Mouse (Mus musculus) megakaryocyte, embryonic 14.5 days (primary cell): ENCODE results near the gene P4htm. TPM values are rescaled to one million over a fixed set of nuclear protein-coding genes. Genes with fewer than 3 reads are reported as not detected.
"Not testable (repeated sequence)": the region's sequence is repeated elsewhere in the genome, so short reads cannot be mapped to it uniquely, and the experiment has no call there.

Source experiments
- H3K27me3 ChIP-seq: replicated peaks from 2 replicates; pipeline ENCODE3; 2012; ENCODE audit warnings: inconsistent platforms
- H3K36me3 ChIP-seq: replicated peaks from 2 replicates; pipeline ENCODE3; 2012; ENCODE audit warnings: low read length, inconsistent platforms, mixed read lengths
- H3K4me1 ChIP-seq: 2 replicates; pipeline ENCODE4 v1.6.1; 2012; ENCODE audit warnings: inconsistent platforms
- H3K4me3 ChIP-seq: replicated peaks from 2 replicates; pipeline ENCODE3; 2012; ENCODE audit warnings: moderate library complexity, mild to moderate bottlenecking, inconsistent platforms
- H3K9me3 ChIP-seq: 2 replicates; pipeline ENCODE4 v1.6.1; 2012; ENCODE audit warnings: inconsistent platforms
- FLI1 ChIP-seq: IDR thresholded peaks from 2 replicates; pipeline ENCODE4 v1.6.1; 2012; ENCODE audit warnings: low read length, inconsistent platforms, mixed read lengths
- GATA1 ChIP-seq: IDR thresholded peaks from 3 replicates; pipeline ENCODE4 v1.6.1; 2012; ENCODE audit warnings: mixed read lengths, low read length, inconsistent platforms, borderline replicate concordance
- polyA plus RNA-seq: library from polyadenylated mRNA; stranded (reverse); fragments of >175 nt; gene quantifications from 2 replicates; pipeline ENCODE4 v1.2.3, GENCODE M21; 2012; ENCODE audit warnings: low replicate concordance; ENCODE audit not compliant: insufficient read depth

P4htm gene
- polyA plus RNA-seq, 1 experiment = 1.8 TPM

DNA sequence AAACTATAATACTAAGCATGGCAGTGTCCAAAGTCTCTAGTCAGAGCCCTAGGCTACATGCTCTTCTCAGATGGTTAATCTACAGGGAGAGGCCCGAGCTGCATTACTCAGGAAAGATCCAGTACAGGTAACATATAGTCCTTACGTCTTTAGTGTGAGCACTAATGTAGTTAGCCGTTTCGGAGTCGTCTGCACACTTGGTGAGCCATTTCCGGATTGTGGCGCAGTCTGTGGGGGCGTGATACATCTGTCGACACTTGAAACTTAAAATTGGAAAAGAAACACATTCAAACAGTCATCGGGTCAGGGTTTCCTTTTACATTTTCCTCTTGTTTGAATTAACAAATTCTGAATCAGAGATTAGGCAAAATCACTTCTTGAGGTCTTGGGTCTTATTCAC lies 14.0 kb upstream of the P4htm start:
- no peak overlapping the region for H3K4me3 ChIP-seq
- H3K36me3 ChIP-seq = peaks cover 99% of the 10 kb centered on the region
- no peaks in the 10 kb centered on the region for H3K9me3 ChIP-seq
- TF ChIP-seq GATA1 (no peak), FLI1 (no peak)
- H3K27me3 ChIP-seq = no peaks in the 10 kb centered on the region
- H3K4me1 ChIP-seq = peaks cover 9% of the 10 kb centered on the region

DNA sequence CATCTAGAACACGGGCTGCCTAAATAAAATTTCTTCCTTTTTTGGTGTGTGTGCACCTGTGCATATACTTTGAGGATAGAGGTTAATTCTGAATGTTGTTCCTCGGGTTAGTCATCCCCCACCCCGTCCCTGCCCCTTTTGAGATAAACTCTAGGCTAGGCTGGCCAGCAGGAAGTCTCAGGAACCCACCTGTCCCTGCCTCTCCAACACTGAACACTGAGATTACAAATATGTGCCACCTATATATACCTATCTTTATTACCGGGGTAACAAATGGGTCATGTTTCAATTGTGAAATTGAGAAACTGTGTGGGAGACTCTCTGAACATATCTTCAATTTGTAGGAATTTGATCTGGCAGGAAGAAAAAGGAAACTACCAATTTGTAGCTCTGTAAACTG lies 11.4 kb upstream of the P4htm start:
- Histone ChIP-seq H3K36me3 (peaks cover 98% of the 10 kb centered on the region), H3K4me1 (peaks cover 4% of the 10 kb centered on the region; the same call in 1 of the 2 replicates), H3K9me3 (no peaks in the 10 kb centered on the region), H3K27me3 (no peaks in the 10 kb centered on the region), H3K4me3 (no peak overlapping the region)
- TF ChIP-seq FLI1 = no peak
- no peak for TF ChIP-seq GATA1

DNA sequence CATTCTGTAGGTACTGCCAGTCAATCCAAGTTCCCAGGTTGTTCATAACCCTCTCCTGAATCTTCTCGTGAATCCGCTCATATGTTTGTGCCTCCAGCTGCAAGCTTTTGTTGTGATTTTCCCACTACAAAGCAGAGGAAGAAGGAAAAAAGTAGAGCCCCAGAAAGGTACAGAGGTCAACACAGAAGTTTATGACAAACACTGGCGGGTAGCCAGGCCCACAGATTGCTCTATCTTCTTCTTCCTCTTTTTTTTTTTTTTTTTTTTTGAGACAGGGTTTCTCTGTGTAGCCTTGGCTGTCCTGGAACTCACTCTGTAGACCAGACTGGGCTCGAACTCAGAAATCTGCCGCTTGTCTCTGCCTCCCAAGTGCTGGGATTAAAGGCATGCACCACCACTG lies 10.5 kb upstream of the P4htm start:
- not testable (repeated sequence) for H3K4me1 ChIP-seq, H3K4me3 ChIP-seq, H3K9me3 ChIP-seq, H3K27me3 ChIP-seq
- peaks cover 98% of the 10 kb centered on the region for H3K36me3 ChIP-seq

DNA sequence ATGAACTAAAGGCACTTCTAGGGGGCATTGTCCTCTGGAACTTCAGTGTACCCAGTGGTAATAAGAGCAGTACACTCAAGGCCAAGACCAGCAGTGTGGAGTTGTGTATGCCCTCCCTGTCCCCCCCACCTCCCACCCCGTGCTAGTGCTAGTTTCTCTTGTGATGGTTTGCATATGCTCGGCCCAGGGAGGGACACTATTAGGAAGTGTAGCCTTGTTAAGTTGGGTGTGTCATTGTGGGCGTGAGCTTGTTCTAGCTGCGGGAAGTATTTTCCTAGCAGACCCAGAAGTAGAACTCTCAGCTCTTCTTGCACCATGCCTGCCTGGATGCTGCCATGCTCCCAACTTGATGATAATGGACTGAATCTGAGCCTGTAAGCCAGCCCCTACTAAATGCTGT lies 4.5 kb upstream of the P4htm start:
- H3K27me3 ChIP-seq = peaks cover 6% of the 10 kb centered on the region
- peaks cover 11% of the 10 kb centered on the region for H3K4me1 ChIP-seq
- H3K36me3 ChIP-seq = peaks cover 55% of the 10 kb centered on the region
- no peak overlapping the region for H3K4me3 ChIP-seq
- H3K9me3 ChIP-seq = no peaks in the 10 kb centered on the region
- no peak for TF ChIP-seq GATA1
- TF ChIP-seq FLI1 = no peak

DNA sequence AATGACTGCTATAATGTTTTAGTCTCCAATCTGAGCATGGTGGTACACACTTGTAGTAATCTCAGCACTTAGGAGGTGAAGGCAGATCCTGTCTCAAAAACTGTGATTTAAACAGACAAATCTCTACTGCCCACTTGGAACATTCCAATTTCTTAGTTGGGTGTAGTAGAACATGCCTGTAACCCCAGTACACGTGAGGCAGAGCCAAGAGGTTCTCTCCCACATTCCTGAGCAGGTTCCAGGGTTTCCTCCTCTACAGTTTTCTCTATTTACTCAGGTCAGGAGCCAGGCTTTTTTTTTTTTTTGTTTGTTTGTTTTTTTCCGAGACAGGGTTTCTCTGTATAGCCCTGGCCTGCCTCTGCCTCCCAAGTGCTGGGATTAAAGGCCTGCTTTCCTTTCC lies 2.5 kb upstream of the P4htm start:
- no peak overlapping the region for H3K4me3 ChIP-seq
- no peaks in the 10 kb centered on the region for H3K9me3 ChIP-seq
- no peak for TF ChIP-seq FLI1
- TF ChIP-seq GATA1 = no peak
- peaks cover 7% of the 10 kb centered on the region for H3K27me3 ChIP-seq
- peaks cover 36% of the 10 kb centered on the region for H3K36me3 ChIP-seq
- H3K4me1 ChIP-seq = peaks cover 21% of the 10 kb centered on the region

DNA sequence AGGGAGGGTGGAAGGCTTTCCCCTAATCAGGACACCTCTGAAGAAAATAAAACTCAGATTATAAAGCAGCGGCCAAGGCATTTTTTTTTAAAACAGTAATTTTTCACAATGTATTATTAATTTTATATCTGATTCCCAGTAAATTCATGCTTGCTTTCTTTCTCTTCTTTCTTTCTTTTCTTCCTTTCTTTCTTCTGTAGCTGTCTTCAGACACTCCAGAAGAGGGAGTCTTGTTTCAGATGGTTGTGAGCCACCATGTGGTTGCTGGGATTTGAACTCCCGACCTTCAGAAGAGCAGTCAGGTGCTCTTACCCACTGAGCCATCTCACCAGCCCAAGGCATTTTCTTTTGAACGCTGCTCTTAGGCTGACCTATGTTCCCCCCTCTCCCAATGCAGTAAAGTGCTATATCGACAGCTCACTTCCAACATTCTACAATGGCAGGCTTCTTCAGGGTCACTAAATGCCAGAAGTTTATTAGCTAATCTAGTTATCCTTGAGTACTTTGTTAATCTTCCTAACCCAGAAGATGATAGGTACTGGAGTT lies 1.6 kb upstream of the P4htm start:
- H3K36me3 ChIP-seq = peaks cover 27% of the 10 kb centered on the region
- peaks cover 30% of the 10 kb centered on the region for H3K4me1 ChIP-seq
- TF ChIP-seq GATA1 (no peak), FLI1 (no peak)
- H3K27me3 ChIP-seq = peaks cover 7% of the 10 kb centered on the region
- no peaks in the 10 kb centered on the region for H3K9me3 ChIP-seq
- H3K4me3 ChIP-seq = no peak overlapping the region

DNA sequence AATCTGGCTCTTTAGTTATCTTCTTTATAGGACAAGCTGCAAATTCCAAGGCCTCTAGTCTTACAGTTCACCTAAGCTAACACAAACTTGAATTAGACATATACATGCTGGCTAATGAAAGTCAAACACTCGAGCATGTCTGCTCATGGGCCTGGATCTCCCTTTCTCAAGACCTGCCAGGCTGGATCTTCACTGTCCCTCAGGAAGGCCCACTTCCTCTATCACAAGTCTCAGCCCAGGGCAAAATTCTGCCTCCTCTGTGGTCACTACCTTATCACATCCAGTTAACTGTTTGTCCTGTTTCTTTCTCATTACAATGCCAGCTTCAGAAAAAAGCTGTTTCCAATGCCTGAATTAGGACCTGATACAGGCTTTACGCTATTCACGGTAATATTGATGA lies 3.1 kb downstream of the P4htm start:
- no peak for TF ChIP-seq GATA1
- TF ChIP-seq FLI1 = no peak
- peaks cover 7% of the 10 kb centered on the region for H3K27me3 ChIP-seq
- no peaks in the 10 kb centered on the region for H3K9me3 ChIP-seq
- H3K4me3 ChIP-seq = no peak overlapping the region
- H3K36me3 ChIP-seq = peaks cover 4% of the 10 kb centered on the region
- peaks cover 34% of the 10 kb centered on the region for H3K4me1 ChIP-seq

DNA sequence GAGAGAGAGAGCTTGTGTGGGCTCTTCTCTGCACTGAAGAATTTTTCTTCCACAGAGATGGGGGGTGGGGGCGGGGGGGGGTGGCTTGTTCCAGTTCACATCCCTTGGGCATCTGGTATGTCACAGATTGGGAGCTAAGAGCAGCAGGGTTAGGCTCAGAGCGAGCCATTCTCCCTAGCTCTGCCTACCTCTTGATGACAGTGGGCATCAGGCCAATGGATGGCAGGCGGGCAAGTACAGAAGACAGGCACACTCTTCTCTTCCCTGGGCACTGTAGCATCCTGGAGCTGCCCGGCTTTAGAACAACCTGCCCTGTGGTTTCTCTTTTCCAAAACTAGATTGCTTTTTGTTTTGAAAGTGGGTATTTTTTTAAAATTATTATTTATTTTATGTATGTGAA lies 6.0 kb downstream of the P4htm start:
- Histone ChIP-seq H3K9me3 (no peaks in the 10 kb centered on the region), H3K4me1 (peaks cover 43% of the 10 kb centered on the region), H3K4me3 (no peak overlapping the region), H3K27me3 (no peaks in the 10 kb centered on the region), H3K36me3 (peaks cover 4% of the 10 kb centered on the region)
- TF ChIP-seq GATA1 (no peak), FLI1 (no peak)

DNA sequence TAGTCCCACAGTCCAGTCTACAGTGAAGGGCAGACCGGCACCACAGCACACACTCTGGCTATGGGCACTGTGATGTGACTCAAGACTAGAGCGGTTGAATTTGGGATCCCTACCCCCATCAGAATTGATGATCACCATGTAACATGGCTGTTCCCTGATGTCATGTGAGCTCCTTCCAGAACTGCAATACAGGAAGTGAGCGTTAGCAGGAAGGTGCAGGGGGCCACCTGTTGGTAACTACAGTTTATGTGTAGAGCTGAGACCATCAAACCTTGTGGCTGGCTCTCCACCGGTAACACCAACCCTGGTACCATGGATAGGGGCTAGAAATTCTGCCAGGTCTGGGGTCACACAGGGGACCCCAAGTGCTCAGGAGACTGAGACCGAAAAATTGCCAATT lies 8.2 kb downstream of the P4htm start:
- H3K27me3 ChIP-seq = no peaks in the 10 kb centered on the region
- H3K4me1 ChIP-seq = peaks cover 39% of the 10 kb centered on the region
- TF ChIP-seq GATA1 (no peak), FLI1 (no peak)
- peaks cover 4% of the 10 kb centered on the region for H3K36me3 ChIP-seq
- no peaks in the 10 kb centered on the region for H3K9me3 ChIP-seq
- no peak overlapping the region for H3K4me3 ChIP-seq

DNA sequence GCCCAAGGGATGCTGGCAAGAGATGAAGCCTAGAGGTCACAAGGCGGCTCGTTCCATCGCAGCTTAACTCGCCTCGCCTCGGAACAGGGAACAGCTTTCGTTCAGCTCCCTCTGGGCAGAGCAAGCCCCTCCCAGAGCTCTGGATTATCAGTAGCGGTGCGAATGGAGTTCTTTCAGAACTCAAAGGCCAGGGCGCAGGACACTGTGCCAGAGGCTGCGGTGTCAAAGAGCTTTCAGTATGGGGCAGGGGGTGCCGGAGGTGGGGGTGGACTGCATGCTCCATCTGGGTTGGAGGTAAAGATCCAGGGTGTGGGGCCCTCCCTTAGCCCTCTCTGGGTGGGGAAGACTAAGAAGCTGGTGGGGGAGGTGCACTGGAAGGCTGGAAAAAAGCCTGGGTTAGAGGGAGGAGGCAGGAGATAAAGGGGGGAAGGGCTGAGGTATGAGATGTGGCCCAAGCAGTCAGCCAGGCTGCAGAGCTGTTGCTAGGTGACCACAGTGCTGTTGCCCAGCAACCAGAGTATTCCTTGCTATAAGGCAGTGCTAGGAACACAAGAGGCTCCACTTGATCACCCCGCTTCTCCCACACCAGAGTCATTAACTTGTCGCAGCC lies 9.8 kb downstream of the P4htm start:
- H3K9me3 ChIP-seq = no peaks in the 10 kb centered on the region
- peaks cover 47% of the 10 kb centered on the region for H3K4me1 ChIP-seq
- H3K27me3 ChIP-seq = no peaks in the 10 kb centered on the region
- H3K4me3 ChIP-seq = no peak overlapping the region
- H3K36me3 ChIP-seq = no peaks in the 10 kb centered on the region
- TF ChIP-seq GATA1 = no peak
- no peak for TF ChIP-seq FLI1

DNA sequence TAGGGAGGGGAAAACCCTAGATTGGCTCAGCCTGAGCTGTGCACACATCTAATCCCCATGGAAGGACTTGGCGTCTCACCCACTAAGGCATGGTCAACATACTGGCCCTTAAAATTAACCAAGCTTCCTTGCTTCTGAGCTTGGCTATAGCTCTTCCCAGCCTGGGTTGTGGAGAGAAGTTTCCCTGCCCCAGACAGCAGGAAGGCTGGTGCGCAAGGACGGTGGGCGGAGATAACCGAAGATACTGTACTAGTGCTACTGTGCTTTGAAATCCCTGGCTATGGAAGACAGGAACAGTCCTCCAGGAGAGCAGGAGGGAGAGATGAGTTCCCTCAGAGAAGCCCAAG lies 18.1 kb downstream of the P4htm start:
- Histone ChIP-seq H3K36me3 (peaks cover 26% of the 10 kb centered on the region), H3K4me1 (peaks cover 75% of the 10 kb centered on the region), H3K4me3 (peak overlapping the region; percentile 96), H3K9me3 (no peaks in the 10 kb centered on the region), H3K27me3 (no peaks in the 10 kb centered on the region)
- TF ChIP-seq FLI1 (no peak), GATA1 (no peak)
